Mouse (Mus musculus): ENCODE results near the gene Itgb5. TPM values are rescaled to one million over a fixed set of nuclear protein-coding genes. Genes with fewer than 3 reads are reported as not detected.

Gene Itgb5
- total RNA-seq, 2 experiments from 2014 or later: 35.0 to 36.5 TPM

DNA sequence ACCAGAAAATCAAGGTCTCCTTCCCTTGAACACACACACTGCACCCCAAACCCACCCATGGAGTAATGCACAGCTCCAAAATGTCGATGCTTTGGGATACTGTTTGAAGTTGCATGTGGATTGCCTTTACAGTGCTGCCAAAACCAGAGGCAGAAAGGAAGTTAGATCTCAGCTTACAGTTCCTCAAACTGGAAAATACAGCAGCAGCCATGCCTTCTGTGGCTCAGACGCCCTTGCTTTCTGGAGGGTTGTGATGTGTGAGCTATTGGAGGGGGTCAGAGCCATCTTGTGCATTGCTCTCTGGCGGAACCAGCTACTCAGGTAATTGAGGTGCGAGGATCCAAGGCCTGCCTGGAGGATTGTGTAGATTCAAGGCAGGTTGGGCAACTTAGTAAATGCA lies 107.4 kb downstream of the Itgb5 start:
- DNase-seq (ENCODE audit: low spot score in 2 of 2): no peak

DNA sequence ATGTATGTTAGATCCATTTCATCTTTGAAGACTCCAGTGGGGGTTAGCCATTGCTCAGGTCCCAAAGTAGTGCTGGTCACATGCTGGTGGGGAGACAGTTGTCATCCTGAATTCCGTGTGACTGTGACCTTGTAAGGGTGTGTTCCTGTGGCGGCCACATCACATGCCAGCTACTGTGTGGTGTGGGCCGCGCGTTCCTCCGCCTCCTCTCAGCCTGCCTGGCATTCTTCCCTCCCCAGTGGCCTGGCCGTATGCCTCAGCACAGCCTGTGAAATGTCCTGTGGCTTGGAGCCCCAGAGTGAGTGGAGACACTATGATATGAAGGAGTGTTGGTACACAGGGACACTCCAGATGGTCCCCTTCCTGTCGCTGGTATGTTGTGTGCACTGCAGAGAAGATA lies 108.1 kb downstream of the Itgb5 start:
- DNase-seq (ENCODE audit: low spot score in 2 of 2): peak in 1 of 2 experiments; percentile 38

DNA sequence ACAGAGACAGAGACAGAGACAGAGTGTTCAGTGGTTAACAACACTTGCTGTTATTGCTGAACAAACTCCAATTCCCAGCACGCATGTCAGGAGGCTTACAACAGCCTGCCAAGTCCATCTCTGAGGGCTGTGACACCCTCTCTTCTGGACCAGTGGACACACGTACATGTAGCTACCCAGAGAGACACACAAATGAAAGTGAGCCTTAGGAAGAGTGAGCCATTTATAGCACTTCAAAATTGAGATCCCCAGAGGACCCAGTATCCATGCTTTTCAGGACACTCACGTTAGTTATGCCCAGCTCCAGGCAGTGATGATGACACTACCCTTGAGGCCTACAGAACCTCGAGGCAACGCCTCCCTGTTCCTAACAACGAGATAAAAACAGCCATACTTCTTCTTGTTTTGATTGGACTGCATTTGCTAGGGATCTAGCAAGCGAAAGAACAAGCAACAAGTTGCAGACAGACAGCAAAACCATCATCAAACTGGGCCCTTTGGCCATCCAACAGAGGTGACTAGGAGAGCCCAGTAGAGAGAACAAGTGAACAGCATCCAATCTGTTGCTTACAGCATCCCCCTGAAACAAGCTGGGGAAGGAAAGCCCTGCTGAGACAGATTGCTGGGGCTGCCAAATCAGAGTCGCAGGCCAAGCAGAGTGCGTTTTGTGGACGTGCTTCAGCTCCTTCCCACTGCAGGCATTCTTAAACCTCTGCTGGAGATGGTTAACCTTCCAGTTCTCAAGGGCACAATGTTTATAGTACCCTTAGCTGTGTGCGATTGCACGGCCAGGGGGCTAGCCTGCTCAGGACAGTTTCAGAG lies 109.1 kb downstream of the Itgb5 start:
- no peak for DNase-seq (ENCODE audit: low spot score in 2 of 2)

DNA sequence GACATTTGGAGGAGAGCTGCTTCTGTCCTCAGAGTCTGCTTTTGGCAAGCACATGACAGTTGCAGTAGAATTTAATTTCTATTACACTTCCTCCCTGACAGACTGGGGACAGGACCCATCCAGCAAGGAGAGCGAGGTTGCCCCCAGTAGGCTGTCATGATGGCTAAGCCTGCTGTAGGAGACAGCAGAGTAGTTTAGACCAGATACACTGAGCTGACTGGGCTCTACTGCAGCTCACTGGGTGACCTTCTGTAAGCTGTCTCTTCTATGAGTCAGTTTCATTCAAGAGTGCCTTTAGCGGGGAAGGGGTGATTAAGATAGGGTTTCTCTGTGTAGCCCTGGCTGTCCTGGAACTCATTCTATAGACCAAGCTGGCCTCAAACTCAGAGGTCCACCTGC lies 109.7 kb downstream of the Itgb5 start:
- no peak for DNase-seq (ENCODE audit: low spot score in 2 of 2)

DNA sequence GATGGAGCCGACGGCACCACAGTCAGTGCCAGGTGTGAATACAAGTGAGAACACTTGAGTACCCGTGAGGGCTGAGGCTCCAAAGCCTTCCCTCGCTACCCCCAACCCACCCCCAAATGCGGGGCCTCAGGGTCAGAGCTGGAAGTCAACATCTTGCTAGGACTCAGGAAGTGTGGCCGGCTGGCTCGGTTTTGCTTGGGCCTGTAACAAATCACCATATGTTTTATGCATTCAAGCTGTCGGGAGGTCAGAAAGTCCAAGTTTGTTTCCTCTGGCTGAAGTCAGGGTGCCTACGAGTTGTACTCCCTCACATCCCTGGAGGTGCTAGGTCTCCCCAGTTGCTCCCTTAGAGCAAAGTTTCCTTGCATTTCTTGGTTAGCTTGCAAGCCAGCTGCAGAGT lies 110.2 kb downstream of the Itgb5 start:
- no peak for DNase-seq (ENCODE audit: low spot score in 2 of 2)

DNA sequence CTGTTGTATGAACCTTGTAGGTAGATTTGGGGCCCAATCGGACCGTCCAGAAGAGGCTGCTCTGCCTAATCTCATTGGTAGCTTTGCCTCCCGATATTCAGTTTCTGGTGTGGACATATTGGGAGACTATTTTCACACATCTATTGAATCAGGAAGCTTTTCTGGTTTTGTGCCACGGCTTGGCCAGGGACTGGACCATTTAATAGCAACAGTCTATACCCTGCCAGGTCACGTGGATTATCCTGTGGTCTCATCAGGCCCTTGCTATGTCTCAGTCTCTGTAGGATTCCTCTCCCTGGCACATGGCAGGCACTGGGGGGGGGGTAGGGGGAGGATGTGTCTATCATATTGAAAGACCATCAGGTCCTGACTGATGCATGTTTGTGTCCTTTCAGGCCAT lies 110.6 kb downstream of the Itgb5 start:
- DNase-seq (ENCODE audit: low spot score in 2 of 2): no peak

DNA sequence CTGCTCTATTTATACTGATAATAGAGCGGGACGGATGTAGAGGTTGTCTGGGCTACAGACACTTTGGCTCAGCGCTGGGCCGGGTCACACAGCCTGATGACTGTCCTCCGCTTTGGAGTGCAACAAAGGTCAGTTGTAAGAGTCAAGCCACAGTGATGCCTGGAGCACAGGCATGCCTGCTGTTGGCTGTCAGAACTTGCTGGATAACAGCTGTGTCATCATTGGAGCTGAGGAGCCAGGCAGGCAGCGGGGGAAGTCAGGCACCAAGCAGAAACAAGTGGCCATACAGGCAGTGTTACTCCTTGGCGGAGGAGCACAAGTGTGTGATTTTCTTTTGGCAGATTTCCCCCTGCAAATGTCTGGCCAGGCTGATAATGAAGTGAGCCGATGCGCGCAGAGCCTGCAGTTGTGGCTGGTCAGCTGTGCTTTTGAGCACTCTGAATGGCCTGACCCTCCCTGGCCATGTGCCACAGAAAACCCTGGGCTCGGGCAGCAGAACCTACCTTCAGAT lies 111.9 kb downstream of the Itgb5 start:
- peak in 1 of 2 experiments; percentile 64 for DNase-seq (ENCODE audit: low spot score in 2 of 2)

DNA sequence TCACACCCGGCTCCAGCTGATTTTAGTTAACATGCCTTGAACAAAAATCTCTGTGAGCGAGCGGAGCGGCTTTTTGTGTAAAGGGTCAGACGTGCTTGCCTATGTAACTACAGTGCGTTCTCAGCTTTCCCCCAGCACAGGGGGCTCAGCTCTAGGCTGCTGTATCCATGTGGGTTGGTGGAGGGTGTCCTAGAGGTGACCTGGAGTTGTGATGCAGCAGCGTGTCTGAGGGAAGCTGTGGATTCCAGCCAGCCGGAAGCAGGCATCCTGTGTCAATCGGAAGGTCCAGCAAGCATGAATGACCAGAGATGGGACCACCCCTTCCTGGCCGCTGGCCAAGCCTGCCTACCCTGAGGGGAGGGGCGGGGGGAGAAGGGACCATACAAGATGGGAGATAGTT lies 112.9 kb downstream of the Itgb5 start:
- no peak for DNase-seq (ENCODE audit: low spot score in 2 of 2)

DNA sequence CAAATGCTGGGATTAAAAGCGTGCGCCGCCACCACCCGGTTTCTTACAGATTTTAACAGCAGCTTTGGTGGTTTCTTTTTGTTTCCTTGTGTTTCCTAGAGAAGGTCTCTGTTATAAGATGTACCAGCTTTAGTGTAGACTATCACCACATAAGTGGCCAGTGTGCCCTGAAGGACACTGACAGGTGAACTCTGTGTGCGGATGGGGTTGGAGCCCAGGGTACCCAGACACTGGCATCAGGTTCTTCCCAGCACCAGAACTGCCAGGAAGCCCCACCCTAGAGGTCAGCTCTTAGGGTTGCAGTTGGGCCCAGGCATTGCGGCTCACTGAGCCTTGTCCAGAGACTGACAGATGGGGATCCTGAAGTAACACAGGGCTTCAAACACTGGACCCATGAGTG lies 113.9 kb downstream of the Itgb5 start:
- DNase-seq (ENCODE audit: low spot score in 2 of 2): no peak

DNA sequence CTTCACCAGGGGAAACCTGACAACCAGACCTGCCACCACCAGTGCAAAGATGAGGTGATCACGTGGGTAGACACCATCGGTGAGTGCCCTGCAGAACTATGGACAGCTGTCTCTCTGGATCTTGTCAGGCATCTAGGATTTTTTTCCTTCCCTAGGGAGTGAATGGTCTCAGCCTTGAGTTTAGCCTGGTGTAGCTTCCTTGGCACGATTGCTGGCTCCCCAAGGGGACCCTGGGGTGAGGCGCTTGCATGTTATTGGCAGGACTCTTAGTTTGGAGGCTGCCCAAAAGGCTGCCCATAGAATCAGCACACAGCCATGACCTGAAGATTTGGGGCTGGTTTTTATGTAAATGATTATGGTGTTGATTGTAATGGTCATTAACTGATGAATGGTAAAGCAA lies 114.7 kb downstream of the Itgb5 start:
- DNase-seq (ENCODE audit: low spot score in 2 of 2): no peak

DNA sequence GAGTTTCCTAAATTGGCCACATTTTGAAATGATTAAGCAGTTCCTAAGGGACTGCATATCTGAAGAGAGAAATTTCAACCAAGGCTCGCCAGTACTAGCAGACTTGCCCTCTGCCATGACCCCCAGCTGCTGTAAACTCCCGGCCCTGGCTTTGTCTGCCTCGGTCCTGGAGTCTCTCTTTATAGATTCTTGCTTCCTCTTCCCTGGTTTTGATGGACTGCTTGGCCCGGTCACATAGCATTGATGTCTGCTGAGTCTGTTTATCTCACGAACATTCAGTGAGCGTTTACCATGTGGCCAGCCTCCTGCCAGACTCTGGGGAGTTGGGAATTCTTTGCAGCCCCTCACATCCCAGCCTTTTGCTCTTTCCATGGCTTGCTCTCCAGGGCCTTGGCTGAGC lies 115.3 kb downstream of the Itgb5 start:
- no peak for DNase-seq (ENCODE audit: low spot score in 2 of 2)

DNA sequence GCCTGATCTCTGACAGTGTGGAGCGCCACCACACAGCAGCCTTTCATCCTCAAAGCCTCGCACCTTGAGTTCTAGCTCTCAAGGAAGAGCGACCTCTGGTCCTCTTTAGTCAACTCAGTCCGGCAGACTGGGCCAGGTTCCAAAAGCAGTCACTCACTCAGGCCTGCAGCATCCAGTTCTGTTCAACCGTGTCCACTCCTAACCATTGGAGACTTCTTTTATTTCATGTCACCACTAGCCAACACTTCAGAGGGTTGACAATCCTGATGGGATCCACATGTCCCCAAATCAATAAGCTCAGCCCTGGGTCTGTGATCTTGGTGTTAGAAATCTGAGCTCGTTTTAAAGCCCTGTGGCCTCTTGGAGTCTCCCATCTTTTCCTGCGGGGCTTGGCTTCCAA lies 116.6 kb downstream of the Itgb5 start:
- DNase-seq (ENCODE audit: low spot score in 2 of 2): no peak

DNA sequence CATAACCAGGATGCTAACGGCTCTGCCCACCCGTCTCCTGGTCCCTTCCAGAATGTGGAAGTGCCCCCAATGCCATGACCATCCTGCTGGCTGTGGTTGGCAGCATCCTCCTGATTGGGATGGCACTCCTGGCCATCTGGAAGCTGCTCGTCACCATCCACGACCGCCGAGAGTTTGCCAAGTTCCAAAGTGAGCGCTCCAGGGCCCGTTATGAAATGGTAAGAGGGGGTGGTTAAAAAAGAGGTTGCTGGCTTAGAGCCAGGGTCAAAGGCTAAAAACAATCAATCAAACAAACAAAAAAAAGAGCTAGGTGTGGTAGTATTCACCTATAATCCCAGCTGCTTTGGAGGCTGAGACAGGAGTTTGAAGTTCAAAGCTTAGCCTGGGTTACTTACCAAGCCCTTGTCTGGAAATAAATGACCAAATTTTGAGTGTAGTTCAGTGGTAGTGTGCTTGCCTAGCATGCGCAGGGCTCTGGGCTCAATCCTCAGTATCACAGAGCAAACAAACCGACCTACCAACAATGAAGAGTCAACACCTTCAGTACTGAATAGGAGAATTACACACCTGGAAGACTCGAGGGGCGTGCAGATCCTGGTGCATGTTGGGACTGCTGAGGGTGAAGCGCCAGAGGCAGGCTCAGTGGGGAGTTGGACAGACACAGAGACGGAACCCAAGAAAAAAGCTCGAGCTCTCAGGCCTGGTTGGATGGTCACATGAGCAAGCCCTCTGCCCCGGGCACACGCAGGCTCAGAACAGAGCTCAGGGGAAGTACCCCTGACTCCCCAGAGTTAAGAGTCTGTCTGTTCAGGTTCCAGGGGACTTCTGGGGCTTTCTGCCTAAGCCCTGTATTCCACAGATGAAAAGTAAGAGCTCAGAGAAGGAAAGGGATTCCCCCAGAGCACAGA lies 118.5 kb downstream of the Itgb5 start:
- no peak for DNase-seq (ENCODE audit: low spot score in 2 of 2)

DNA sequence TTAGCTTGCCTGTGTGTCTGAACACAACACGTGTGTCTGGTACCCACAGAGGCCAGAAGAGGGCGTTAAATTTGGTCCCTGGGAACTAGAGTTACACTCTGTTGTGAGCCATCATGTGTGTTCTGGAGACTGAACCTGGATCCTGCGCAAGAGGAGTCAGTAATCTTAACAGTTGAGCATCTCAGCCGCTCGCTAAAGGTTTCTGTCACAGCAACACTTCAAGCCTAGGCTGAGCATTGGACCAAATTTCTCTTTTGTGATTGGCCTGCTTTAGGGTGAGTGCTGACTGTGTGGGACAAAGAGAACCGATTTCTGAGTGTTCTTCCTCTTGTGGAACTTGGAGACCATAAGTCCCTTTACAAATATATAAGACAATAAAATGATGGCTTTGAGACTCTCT lies 120.9 kb downstream of the Itgb5 start:
- DNase-seq (ENCODE audit: low spot score in 2 of 2): no peak

DNA sequence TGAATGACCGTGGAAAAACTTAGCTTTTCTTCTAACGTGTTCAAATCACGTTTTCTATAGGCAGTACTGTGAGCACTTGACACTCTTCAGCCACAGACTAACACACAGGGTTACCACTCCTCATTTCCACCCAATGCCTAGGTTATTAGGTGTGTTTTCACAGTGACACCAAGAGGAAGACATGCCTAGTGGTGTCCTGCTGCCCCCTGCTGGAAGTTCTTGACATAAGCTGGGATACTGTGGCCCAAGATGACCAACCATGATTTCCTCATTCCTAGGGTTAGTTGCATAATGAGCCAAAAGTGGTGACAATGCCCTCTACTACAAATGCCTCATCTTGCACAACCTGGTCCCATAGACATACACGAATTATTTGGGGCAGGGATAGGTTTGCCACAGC lies 121.4 kb downstream of the Itgb5 start:
- DNase-seq (ENCODE audit: low spot score in 2 of 2): peak; percentile 81 to 85

DNA sequence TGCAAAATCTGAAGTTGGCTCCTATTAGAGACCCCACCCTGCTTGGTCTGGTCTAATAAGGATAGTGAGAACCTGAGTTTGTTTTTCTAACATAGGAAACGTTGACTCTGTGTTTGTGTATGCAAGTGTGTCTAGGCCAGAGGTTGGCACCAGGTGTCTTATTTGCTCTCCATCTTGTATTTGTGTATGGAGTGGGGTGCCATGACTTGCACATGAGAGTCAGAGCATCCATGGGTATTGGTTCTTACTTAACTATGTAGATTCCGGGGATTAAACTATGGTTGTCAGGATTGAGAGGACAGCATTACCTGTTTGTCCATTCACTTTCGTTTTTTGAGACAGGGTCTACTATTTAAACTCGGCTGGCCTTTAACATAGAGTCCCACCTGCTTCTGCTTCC lies 123.5 kb downstream of the Itgb5 start:
- DNase-seq (ENCODE audit: low spot score in 2 of 2): no peak

DNA sequence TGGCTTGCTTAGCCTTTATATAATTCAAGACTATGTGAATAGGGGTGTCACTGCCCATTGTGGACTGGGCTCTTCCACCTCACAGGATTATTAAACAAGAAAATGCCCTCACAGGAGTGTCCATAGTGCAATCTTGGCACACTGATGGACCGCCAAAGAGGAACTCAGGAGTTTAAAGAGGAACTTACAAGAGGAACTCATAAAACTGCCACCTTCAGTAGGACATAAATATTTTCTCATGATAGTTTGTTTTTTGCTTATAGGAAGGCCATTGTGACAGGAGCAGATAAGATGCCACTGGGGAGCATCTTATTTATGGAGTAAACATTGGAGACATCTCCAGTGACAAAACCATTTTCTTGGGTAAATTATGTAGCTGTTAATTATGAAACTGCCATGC lies 125.3 kb downstream of the Itgb5 start:
- DNase-seq (ENCODE audit: low spot score in 2 of 2): no peak

DNA sequence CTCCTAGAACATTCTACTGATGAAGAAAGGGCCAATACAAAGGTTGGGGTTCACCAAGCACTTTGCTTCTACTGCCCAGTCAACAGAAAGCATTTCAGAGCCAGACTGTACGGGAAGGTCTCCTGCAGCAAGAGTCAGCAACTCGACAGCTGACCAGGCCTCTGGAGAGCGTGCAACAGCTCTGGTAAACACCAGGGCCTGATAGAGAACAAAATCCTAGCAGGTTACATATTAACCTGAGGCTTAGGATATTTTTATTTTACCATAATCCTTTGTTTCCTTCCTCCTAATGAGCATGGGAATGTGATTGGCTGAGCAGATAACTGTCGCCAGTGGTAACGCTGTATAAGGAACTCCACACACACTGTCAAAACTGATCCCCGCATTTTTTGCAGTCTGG lies 134.0 kb downstream of the Itgb5 start:
- DNase-seq (ENCODE audit: low spot score in 2 of 2): no peak

DNA sequence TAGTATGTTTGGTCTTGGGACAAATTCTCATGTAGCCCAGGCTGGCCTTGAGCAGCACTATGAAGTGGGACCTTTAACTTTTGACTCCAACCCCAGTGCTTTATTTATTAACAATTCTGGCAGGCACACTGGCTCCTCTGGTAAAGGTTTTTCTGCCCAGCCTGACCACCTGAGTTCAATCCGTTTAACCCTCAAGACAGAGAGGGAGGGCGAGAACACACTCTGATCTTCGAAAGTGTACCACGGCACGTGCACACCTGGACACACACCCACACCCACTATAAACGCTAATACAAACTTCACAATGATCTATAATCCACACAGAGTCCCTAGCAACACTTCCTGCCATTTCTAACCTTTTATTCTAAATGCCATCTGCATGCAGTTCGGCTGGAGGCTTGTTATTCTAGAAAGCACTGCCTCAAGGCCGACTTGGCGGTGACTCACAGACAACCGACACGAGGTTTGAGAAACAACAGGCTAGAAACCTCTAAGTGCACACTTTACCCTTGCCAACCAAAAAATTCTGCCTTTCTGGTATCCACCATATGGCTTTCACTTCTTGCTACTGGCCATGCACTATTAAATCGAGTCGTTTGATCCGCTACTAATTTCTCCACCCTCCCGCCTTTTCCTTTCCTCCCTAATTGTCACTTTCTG lies 136.5 kb downstream of the Itgb5 start:
- DNase-seq (ENCODE audit: low spot score in 2 of 2): no peak

DNA sequence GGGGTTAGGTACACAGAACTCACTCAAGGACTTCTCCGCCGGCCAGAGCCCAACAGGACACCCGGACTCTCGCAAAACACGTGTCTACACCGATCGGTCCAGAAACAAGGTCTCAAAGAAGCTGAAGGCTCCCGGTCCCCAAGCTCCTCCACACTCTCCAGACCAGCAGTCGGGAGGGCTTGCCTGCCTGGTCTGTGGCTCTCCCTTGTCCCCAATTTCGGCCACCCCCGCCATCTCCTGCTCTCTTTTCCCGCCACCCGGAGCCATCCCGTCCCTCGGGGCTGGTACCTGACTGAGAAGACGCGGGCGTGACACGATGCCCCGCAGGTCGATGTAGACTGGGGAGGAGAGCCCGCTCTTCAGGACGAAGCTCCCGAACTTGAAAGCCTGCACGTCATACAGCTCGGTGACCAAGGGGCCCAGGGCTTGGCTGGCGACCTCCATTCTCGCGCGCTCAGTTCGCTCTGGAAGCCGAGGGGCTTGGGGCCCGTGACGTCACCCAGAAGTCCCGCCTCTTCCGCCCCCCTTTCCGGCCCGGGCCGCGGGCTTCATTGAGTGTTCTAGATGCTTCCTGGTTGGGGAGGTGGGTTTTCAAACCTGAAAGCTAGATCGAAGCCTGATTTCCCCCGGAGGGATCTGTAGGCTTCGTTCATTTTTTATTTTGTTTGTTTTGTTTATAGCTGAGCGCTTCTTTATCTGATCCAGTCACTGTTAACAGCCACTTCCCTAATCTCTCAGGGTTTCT lies 137.2 kb downstream of the Itgb5 start, which contains the start of gene Umps:
TSS of gene Umps (minus strand) at position 501 of the 745 bp plus-strand sequence.
- DNase-seq (ENCODE audit: low spot score in 2 of 2): peak; percentile 85 to 88

DNA sequence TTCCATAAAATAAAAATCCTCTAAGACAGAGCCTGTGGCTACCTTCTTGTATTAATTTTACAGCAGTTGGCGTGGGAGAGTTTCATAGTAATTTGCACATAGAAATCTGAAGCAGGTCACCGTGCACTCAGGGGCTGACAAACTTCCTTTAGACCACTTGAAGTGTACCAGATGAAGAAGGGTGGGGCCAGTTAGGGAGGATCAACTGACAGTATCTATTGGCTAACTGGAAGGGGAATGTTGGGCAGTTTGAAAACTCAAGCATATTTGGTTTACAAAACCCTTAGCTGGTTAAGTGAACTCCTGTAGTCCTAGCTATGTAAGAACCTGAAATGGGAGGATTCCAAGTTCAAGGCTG lies 137.8 kb downstream of the Itgb5 start:
- DNase-seq (ENCODE audit: low spot score in 2 of 2): no peak
